Comparison of ENCODE assay signal across 8 mouse cellular contexts in the genomic region with DNA sequence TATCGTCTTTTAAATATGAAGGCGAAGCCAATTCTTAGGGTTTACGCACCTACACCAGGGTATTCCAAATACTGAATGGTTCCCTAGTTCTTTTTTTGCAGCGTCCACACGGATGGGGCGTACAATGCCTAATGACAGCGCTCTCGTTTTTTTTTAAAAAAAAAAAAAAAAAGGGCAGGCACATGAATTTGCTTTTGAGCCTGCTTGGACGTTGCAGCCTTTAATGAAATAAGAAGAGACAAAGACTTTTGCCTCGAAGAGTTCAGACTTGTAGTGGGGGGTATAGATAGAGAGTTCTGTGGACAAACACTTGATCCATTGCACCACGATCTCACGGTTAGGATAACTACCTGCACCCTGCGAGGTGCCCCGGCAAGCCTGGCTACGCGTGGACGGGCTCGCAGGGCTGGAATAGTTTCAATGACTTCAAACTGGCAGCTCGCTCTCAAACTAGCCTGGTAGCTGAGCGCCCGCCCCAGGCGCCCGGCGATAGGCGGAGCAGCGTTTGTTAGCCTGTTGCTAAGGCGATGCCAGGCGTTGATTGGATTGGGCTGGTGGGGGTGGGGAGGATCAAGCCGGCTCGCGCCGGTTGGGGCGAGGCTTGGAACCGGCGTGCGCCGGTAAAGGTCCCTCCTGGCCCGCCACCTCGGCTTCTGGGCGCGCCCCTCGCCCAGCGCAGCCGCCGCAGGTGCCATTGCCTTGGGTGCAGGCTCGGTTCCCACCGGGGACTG. TPM values are rescaled to one million over a fixed set of nuclear protein-coding genes. Genes with fewer than 3 reads are reported as not detected.
DNase-seq lines count a peak whose midpoint lies in the region; ATAC-seq lines count a peak whose summit lies in the region.

No protein-coding gene starts in this region.

- no peaks in the 10 kb centered on the region for H3K27me3 ChIP-seq in intestine, embryonic 15.5 days (replicated peaks)

- H3K4me1 ChIP-seq in intestine, embryonic 15.5 days (replicated peaks) = no peaks in the 10 kb centered on the region

- peak overlapping the region; percentile 100 for H3K27ac ChIP-seq in intestine, embryonic 15.5 days

- peak; percentile 93 for DNase-seq in adrenal gland, adult 8-10 months
- peak; percentile 92 for DNase-seq in embryo, embryonic 11.5 days (ENCODE audit: low read depth, low spot score)
- DNase-seq in gastrocnemius, postnatal 36 days = peak; percentile 80 to 86
- DNase-seq in left cerebral cortex, postnatal 25 days (ENCODE audit: low spot score in 2 of 2) = peak; percentile 92 to 98
- peak; percentile 98 for DNase-seq in mesoderm, embryonic 11.5 days (ENCODE audit: low read depth, low spot score)
- peak; percentile 94 for DNase-seq in right cerebral cortex, postnatal 25 days
- DNase-seq in urinary bladder, postnatal 36 days (ENCODE audit: low spot score in 2 of 2) = peak; percentile 86 to 93

- peaks cover 4% of the 10 kb centered on the region for H3K36me3 ChIP-seq in intestine, embryonic 15.5 days

- peak overlapping the region; percentile 76 for H3K4me3 ChIP-seq in intestine, embryonic 15.5 days (replicated peaks)

- intact Hi-C loops in gastrocnemius, postnatal 36 days (cut with DNase I) = loop anchor here (10.0 kb wide), 2 partner anchors 430 to 900 kb away; a partner anchor contains a TSS
- intact Hi-C loops in left cerebral cortex, postnatal 25 days (cut with DNase I) = loop anchor here (10.0 kb wide), 1 partner anchor 770 kb away; a partner anchor contains a TSS

- peak; percentile 90 for ATAC-seq in intestine, embryonic 15.5 days

- WGBS in intestine, embryonic 15.5 days = under 1% methylated on average over 47 of the region's 47 CpGs

- peak overlapping the region; percentile 57 for H3K4me2 ChIP-seq in intestine, embryonic 15.5 days (replicated peaks)

- peak overlapping the region; percentile 100 for H3K9ac ChIP-seq in intestine, embryonic 15.5 days

- H3K9me3 ChIP-seq in intestine, embryonic 15.5 days = no peaks in the 10 kb centered on the region

RNA-seq across cellular contexts. Expression of a gene that starts 2.1 kb away (rescaled TPM):
- 100 to 1,000 TPM; 106 to 200 (median 117) TPM for total RNA-seq in adrenal gland, adult 8-10 months (2022)
- total RNA-seq in gastrocnemius, postnatal 36 days (2021) = 10 to 100 TPM; 31.4 to 36.9 TPM
- 46.0 and 55.0 TPM in 2 replicates for polyA plus RNA-seq in intestine, embryonic 15.5 days (2015; fragmentation: Nextera tagmentation; extraction: Ambion mirVana)
- total RNA-seq in left cerebral cortex, postnatal 25 days (2021) = 10 to 100 TPM; 33.6 to 37.5 TPM

Comparison
In these comparisons a context has a peak if more than half of its experiments do, and no peak if none do; other contexts are left out.
1. Peak in every context shown above with its lines: DNase-seq, ATAC-seq, H3K4me3 ChIP-seq and H3K27ac ChIP-seq.